Mouse (Mus musculus) mature B cell (primary cell): ENCODE measurements around the gene 1810009A15Rik.
"Not testable (repeated sequence)": the region's sequence is repeated elsewhere in the genome, so short reads cannot be mapped to it uniquely, and the experiment has no call there.

Experiments used
- in situ Hi-C: fragments of 300-500 bp; cut with MboI; formaldehyde crosslinking; loops from 2 replicates; pipeline ENCODE4 v1.14.3; 2019

The 1810009A15Rik gene

GRCm38 (mm10) chr19:8875031-8875430 is 13.6 kb upstream of the 1810009A15Rik start:
- in situ Hi-C loops = no loop called here

- in situ Hi-C loops = no loop called here
Measured at GRCm38 (mm10) chr19:8880311-8881033, 8.2 kb upstream of the 1810009A15Rik start, which contains the start of gene Uqcc3. TSS of gene Uqcc3 (minus strand) at chr19:8880923.

- in situ Hi-C loops = no loop called here
Measured at GRCm38 (mm10) chr19:8881034-8881392, 7.6 kb upstream of the 1810009A15Rik start.

- in situ Hi-C loops = no loop called here
Measured at GRCm38 (mm10) chr19:8883616-8884015, 5.0 kb upstream of the 1810009A15Rik start, which contains the start of the genes Lbhd1 and Gm49403. TSS of gene Lbhd1 (plus strand) at chr19:8883732. TSS of gene Gm49403 (plus strand) at chr19:8883930.

GRCm38 (mm10) chr19:8886916-8887584 is 1.6 kb upstream of the 1810009A15Rik start:
- in situ Hi-C loops = no loop called here

GRCm38 (mm10) chr19:8887585-8888463 is 829 bp upstream of the 1810009A15Rik start:
- in situ Hi-C loops = no loop called here

- in situ Hi-C loops = no loop called here
Measured at GRCm38 (mm10) chr19:8892829-8893766, 4.4 kb downstream of the 1810009A15Rik start, which contains the start of gene Ints5. TSS of gene Ints5 (plus strand) at chr19:8893005.

GRCm38 (mm10) chr19:8895397-8895960 is 6.8 kb downstream of the 1810009A15Rik start:
- in situ Hi-C loops = no loop called here

GRCm38 (mm10) chr19:8896231-8896630 is 7.6 kb downstream of the 1810009A15Rik start:
- in situ Hi-C loops = not testable (repeated sequence)

GRCm38 (mm10) chr19:8897211-8897864 is 8.7 kb downstream of the 1810009A15Rik start:
- in situ Hi-C loops = not testable (repeated sequence)

- in situ Hi-C loops = no loop called here
Measured at GRCm38 (mm10) chr19:8897865-8898495, 9.3 kb downstream of the 1810009A15Rik start, which contains the start of gene Ganab. TSS of gene Ganab (plus strand) at chr19:8898071.

GRCm38 (mm10) chr19:8898576-8898975 is 9.9 kb downstream of the 1810009A15Rik start:
- in situ Hi-C loops = no loop called here

- in situ Hi-C loops = no loop called here
Measured at GRCm38 (mm10) chr19:8899079-8899478, 10.4 kb downstream of the 1810009A15Rik start.

GRCm38 (mm10) chr19:8903412-8903811 is 14.8 kb downstream of the 1810009A15Rik start:
- in situ Hi-C loops = no loop called here

- in situ Hi-C loops = no loop called here
Measured at GRCm38 (mm10) chr19:8908531-8908930, 19.9 kb downstream of the 1810009A15Rik start.

- in situ Hi-C loops = no loop called here
Measured at GRCm38 (mm10) chr19:8911810-8912209, 23.2 kb downstream of the 1810009A15Rik start.

- in situ Hi-C loops = no loop called here
Measured at GRCm38 (mm10) chr19:8914212-8914611, 25.6 kb downstream of the 1810009A15Rik start.

GRCm38 (mm10) chr19:8919000-8919399 is 30.3 kb downstream of the 1810009A15Rik start:
- in situ Hi-C loops = no loop called here

- in situ Hi-C loops = no loop called here
Measured at GRCm38 (mm10) chr19:8919684-8920072, 31.0 kb downstream of the 1810009A15Rik start.
